Mouse (Mus musculus) spleen, embryonic (tissue): ENCODE measurements around the gene Nck2.

Source experiments
- CTCF ChIA-PET: fragments of 350-600 bp; sonication (Branson Sonifier 250); formaldehyde crosslinking; loops from one replicate; lab custom pipeline; 2022; lab: Charles Lee

Nck2 gene

DNA sequence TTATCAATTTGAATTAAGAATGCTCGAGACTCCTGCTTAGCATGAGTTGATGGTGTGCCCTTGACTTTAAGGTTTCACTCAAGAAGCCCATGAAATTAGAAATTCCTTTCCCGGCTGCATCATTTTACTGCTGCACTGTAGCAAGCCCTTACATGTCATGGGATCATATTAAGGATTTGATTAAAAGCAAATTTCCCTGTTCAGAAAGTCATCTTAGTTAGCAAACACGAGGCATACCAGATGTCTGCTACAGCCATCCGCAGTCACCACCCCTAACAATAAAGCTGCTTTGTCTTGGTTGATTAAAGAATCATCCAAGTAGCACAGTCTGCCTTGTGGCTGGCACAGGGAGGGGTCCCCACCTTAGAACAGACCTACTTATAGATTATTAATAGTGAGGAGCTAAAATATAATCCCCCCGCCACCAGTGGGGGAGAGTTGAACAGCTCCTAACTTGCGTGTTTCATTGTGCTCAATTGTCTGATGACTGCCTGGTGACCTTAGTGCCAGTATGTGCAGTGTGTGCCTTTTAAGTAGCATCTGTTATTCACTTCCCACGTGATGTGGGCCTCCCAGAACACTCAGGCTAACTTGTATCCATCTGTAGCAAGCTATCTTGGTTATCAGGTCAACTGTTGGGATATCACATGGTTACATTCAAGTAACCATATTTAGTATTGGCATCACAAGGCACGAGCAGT is 122.4 kb downstream of the Nck2 start:
- CTCF ChIA-PET, result no interaction called here

DNA sequence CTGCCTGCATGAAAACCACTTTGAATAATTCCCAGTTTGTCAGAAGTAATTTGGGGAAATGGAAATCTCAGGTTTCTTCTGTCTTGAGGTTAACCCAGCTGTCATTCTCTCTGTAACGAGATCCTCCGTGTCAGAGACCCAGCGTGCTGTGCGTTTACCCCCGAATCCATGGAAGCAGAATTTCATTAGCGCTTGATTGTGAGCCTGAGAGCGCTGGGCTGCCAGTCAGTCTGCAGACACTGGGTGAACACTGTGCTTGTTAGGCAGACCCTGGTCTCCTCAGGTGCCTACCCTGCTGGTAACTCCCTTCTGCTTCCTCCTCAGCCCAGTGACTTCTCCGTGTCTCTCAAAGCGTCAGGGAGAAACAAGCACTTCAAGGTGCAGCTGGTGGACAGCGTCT is 124.4 kb downstream of the Nck2 start:
- CTCF ChIA-PET, result no interaction called here

DNA sequence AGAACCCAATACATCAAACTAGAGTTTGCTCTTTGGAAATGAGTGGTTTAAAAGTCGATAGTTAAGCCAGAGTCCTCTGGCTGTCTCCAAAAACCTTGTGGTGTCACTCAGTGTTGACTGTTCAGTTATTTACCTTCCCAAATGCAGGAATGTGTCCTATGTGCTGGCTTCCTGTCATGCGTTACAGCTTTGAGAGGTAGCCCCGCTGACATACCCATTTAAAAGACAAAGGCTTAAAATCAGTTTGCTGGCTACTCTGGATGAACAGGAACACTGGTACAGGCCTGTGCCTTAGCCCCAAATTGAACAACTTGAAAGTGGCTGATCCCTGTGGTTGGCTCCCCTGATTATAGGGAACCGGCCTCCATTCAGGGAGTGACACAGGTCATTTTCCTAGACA is 126.7 kb downstream of the Nck2 start:
- CTCF ChIA-PET, result no interaction called here

DNA sequence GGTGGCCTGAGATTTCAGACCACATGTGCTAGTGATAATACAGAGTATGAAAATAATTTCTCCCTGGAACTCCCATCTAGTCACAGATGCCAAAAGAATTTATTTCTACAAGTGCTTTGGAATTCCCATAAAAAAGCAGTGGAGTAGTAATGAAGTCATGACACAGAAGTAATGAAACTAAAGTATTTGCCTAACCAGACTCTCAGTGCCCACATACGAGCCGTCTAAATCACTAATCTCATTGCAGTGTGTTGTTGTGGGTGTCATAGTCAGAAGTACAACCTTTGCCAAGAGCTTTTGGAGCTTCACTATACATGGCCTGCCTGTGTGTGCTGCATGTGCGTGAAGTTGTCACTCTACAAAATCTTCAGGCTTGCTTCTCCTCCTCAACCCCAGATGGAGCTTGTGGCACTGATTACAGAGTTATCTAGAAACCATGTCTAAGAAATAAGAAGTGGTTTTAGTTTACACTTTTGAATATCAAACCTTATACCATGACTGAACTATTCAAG is 130.5 kb downstream of the Nck2 start:
- CTCF ChIA-PET, result no interaction called here

DNA sequence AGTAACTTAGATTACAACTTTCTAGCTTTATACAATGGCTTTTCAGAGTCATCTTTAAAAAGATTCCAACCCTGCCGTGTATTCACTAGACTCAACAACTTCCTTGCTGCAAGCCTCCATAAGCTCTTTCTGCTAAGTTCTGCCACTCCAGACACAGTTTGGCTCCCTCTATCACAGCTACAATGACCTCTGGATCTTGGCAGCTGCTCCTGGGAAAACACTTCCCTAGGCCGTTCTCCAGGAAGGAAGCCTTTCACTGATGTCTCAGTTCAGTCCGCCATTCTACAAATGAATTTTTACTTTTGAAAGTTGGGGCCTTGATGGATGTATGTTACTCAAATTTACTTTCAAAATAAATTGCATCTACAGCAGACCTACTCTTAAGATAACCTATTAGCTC is 133.0 kb downstream of the Nck2 start:
- CTCF ChIA-PET, result no interaction called here

DNA sequence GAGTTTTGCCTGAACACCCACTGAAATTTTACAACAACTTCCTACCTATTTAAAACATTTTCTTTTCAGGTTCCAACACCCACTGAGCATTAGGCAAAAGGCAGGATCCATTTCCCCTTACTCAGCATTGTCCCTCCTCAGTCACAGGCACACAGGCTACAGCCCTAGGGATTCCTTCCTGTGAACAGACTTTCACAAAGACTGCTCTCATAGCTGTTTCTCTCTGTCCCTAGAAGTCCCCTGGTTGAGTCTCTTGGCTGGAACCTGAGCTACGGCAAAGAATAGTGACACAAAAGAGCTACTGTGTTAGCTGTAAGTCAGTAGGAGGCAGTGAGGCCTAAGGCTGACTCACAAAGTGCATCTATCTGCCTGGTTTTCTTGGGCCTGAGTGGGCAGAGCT is 139.2 kb downstream of the Nck2 start:
- CTCF ChIA-PET, result no interaction called here

DNA sequence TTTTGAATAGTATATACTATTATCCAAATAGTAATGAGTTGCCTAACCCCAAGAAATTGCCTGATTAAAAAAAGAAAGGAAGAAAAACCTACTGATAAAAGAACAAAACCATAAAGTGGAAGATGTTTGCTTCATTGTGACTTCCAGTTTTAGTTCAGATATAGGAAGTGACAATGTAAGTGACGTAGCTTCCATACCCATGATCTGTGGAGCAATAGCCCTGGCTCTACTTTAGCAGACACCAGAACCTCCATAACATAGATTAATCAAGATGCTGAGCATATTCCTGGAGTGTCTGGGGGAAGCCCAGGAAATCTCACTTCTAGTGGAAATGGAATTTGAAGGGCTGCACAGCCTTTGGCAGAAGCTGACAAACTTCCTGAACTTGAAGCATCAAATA is 144.6 kb downstream of the Nck2 start:
- CTCF ChIA-PET, result interaction anchor here (0.5 kb wide), 1 partner anchor 9 kb away, joined by 4 read pairs; no protein-coding TSS in a partner anchor

DNA sequence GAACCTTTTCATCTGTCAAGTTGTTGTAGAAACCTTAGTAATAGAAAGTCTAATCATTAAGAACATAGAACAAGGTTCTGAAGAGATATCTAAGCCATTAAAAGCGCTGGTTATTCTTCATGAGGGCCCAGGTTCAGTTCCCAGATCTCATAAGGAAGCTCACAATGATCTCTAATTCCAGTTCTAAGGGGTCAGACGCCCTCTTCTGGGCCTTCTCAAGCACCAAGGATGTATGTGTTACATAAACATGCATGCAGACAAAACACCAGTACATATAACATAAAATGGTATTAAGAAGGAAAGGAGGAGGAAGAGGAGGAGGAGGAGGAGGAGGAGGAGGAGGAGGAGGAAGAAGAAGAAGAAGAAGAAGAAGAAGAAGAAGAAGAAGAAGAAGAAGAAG is 145.5 kb downstream of the Nck2 start:
- CTCF ChIA-PET, result no interaction called here

DNA sequence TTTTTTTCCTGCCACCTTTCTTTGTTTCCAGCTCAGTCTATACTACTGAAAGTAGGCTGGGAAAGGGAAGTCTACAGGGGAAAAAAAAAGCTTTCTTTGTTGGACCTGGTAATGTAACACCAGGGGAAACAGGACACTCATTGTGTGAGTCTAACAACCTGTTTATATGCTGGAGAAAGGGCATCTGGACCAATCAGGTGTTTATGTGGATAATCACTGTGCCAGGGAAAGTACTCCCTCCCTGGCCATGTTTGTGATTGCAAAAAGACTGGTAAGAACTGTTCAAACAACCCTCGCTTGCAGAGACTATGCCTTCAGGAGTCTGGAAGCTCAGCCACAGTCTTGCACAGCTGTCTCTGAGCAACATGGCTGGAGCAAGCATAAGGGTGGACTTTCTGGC is 146.3 kb downstream of the Nck2 start:
- CTCF ChIA-PET, result no interaction called here

DNA sequence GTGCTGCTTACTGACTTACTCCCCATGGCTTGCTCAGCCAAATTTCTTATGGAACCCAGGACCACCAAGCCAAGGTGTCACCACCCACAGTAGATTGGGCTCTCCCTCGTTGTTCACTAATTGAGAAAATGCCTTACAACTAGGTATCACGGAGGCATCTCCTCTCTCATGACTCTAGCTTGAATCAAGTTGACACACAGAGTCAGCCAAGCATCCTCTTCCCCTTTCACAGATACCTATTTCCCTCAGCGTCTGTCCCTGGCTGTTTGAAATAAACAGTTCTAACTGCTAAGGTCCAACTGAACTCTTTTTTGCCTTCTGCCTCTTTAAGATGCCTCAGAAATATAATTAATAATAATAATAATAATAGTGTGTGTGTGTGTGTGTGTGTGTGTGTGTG is 148.7 kb downstream of the Nck2 start:
- CTCF ChIA-PET, result no interaction called here

DNA sequence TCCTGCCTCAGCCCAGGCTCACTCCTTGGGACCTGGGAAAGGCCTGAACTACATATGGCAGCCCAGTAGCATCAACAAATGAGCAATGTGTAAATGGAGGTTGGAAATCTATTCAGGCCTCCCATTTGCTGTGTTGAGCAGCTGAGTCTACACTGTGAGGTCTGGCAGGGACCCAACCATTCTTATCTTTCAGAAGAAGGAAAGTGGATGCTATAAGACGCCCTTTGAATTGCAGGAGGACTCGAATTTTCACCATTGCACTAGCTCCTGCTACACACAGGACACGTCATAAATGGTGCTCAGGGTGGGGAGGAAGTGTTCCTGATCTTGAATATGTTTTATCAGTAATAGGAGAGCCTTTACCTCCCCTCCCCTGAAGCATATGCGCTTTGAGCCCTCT is 150.4 kb downstream of the Nck2 start:
- CTCF ChIA-PET, result no interaction called here

DNA sequence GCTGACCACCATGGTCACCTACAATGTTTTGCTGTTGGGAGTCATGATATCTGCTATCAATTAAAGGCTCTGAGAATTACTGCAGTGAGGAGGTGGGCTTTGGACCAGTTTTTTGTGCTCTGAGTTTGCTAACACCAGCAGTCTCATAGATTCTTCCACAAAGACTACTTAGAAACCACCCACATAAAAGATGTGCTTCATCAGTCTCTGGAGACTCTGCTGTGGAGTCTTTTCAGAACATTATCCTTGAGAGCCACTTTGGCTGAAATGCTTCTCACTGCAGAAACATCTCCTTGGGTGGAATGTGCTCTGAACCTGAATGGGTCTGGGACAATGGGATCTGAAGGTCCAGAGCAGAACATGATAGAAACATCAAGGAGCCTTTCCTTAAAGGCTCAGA is 153.4 kb downstream of the Nck2 start:
- CTCF ChIA-PET, result interaction anchor here (0.6 kb wide), 1 partner anchor 91 kb away, joined by 3 read pairs; no protein-coding TSS in a partner anchor

DNA sequence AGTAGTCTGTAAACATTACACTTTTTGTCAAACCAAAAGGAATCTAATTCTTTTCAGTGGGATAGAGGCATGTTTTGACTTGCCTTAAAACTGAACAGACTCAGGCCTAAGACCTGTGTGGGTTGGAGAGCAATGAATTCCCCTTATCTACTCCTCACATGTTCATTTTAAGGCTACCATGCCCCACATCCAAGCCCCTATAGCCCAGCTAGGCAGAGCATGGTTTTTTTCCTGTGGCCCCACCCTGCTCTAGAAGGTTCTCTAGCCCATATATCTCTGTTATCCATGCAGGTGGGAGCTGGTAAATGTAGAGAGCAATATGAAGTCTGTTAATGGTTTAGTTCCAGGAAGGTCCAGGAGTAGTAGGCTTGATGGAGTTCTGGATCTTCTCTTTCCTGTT is 155.1 kb downstream of the Nck2 start:
- CTCF ChIA-PET, result no interaction called here

DNA sequence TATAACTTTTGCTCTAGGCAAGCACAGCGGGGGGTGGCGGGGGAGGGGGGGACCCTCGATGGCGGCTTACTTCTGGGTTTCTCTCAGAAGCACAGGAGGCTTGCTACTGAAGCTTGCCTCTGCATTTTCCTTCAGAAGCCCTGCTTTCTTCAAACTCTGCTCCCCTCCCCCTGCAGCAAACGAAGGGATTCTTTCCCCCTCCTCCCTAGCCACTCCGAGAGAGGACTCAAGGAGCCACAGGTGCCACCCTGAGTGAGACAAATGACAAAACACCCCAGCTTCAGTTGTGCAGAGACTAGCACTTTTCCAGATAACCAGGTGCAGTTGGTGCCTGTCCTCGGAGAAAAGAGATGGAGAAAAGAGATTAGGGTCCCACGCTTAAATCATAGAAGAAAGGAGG is 156.7 kb downstream of the Nck2 start:
- CTCF ChIA-PET, result interaction anchor here (0.5 kb wide), 1 partner anchor 158 kb away, joined by 6 read pairs; no protein-coding TSS in a partner anchor

DNA sequence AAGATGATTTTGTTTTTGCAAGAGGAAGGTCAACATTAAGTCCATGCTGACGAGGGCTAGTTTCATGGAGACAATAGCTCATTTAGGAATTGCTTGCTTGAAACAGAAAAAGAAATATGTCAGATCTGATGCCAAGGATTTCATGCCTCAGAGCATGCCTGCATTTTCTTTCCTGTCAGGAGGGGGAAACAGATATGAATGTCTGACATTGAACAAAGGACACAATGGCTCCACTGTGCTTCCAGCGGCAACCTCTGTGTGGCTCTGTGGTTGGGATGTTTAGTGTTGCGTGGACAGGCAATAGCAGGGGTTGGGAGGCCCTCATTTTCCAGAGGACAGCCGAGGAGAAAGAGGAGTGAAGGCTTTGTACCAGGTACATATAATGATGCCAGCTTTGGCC is 171.6 kb downstream of the Nck2 start:
- CTCF ChIA-PET, result interaction anchor here (0.7 kb wide), 1 partner anchor 299 kb away, joined by 11 read pairs; no protein-coding TSS in a partner anchor
